Mouse (Mus musculus) erythroblast, embryonic 14.5 days (primary cell): Measurements from ENCODE around the gene Eef1a1.

Experiments used
- GATA1 ChIP-seq: IDR thresholded peaks from 2 replicates; pipeline ENCODE4 v1.6.1; 2012; ENCODE audit warnings: low read length, inconsistent platforms, mixed read lengths
- TAL1 ChIP-seq: IDR thresholded peaks from 3 replicates; pipeline ENCODE4 v1.6.1; 2012; ENCODE audit warnings: low read length, inconsistent platforms, mixed read lengths

- TF ChIP-seq GATA1, result no peak
- no peak for TF ChIP-seq TAL1
Measured at GRCm38 (mm10) chr9:78428870-78429432, 60.0 kb downstream of the Eef1a1 start.
